Mouse (Mus musculus) adrenal gland, postnatal 25 days (tissue): ENCODE data around the gene Itpr1. TPM values are rescaled to one million over a fixed set of nuclear protein-coding genes. Genes with fewer than 3 reads are reported as not detected.

Experiments used
- DNase-seq: peaks from one replicate; pipeline ENCODE4 v3.0.0; 2021; ENCODE audit warnings: mixed read lengths
- total RNA-seq: library from RNA; stranded (reverse); gene quantifications from 2 replicates; pipeline ENCODE4 v1.2.3, GENCODE M21; 2021

Itpr1 gene
- total RNA-seq, 1 experiment from 2014 or later: 168 TPM

DNA sequence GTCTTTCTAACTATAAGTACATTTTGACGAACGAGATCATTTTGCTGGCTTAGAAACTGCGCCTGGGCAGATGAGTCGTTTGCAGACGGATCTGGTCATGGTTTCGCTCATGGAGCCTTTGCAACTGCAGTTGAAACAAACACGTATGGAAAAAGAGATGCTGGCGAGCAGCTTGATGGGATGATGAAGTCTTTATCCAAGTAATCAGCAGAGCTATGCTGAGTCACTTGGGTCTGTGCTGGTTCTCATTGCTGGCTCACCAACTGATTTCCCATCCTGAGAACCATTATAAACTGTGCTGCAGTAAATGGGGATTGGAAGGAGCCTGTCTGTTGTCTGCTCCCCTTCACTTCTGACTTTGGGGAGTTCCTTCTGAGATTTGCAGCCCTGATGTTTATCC is 31.7 kb downstream of the Itpr1 start:
- DNase-seq: no peak

DNA sequence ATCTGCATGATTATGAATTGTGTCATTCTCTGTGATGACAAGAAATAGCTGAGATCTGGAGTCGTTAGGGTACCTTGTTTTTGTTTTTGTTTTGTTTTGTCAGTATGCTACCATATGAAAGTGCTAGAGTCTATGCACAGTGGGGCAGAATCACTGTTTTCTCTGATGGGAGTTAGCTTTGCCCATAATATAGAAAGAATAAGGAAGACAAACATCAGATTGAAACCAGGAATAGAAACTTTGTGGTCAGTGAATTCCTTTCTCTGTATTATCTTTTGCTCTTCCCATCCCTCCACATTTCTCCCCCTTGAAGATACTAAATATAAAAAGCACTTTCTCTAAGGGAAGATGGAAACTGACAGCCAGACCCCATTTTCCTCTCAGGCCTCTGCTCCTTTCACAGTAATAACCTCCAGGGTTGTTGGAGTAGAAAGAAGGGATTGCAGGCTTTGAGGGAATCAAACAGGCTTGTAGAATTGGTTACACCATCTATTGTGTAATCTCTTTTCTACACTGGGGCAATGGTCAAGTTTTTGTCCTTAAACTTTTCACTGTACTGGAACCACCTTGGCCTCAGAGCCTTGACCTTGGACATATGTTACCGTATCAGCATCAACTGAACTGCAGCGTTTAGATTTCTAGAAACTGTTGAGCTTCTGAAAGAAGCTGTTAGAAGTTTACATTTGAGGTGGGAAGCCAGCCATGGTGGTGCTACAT is 33.6 kb downstream of the Itpr1 start:
- DNase-seq: no peak

DNA sequence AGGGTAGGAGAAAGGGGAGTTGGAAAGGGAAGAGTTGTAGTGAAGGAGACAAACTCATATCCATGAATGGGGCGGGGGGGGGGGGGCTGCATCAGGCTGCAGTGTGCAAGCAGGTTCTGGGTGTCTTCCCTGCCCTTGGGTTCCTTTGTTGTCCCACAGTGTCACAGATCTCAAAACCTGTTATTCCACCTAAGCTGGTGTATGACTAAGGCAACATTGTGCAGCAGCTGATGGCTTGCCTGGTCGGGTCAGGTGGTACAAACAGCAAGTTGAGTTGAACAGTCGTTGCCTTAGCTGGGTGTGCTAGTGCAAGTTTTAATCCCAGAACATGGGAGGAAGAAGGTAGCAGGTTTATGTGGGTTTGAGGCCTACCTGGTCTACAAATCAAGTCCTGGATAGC is 34.3 kb downstream of the Itpr1 start:
- DNase-seq: no peak

DNA sequence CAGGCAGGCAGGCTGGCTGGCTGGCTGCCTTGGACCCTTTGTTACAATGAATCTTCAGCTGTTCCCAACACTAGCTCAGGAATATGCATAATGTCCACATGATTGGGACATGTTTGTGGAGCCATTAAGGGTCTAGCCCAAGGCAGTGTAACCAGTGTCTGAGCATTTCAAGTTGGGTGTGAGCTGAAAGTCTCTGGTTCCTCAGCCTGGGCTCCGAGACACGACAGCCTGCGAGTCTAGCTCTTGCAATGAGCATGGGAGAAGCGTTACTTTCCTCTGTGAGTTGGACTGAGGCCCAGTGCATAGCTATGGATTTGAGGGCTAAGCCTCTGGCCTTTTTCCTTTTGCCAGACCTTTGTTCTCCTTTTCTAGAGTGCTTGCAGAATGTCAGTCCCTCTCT is 35.6 kb downstream of the Itpr1 start:
- DNase-seq: no peak

DNA sequence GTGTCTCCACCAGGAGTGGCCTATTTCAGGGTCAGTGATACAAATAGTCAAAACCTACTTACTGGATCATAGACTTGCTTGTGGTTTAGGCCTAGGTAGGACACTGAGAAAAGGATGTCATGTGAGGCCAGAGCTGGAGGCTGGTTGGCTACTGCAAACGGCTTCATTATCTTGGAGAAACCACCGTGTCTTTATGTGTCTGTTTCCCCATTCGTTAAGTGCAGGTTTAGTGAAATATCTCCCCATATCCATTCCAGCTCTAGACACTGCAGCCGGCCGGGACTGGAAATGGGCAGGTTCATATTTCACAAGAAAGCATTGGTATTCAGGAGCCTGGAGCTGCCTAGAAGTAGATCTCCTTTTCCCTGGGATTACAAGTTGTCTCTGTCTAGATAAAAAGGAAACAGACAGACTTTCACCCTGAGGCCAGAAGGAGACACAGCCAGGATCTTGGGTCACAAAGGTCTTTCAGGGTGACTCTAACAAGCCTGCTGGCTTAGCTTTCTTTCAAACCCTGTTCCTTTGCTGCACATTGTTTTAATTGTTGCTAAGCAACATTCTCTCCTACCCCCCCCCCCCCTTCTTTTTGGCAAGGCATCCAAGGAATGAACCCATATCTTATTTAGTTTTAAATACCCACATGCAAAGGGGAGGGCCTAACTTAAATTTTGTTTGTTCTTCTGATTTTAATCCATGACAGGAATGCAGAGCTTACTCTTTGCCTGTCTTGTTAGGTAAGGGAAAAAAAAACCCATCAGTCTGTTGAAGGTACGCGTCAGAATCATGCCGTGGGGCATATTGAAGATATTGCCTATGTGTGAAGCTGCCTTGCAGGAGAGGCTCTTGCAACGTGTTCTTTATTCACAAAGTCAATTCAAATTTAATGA is 36.4 kb downstream of the Itpr1 start:
- DNase-seq: no peak

DNA sequence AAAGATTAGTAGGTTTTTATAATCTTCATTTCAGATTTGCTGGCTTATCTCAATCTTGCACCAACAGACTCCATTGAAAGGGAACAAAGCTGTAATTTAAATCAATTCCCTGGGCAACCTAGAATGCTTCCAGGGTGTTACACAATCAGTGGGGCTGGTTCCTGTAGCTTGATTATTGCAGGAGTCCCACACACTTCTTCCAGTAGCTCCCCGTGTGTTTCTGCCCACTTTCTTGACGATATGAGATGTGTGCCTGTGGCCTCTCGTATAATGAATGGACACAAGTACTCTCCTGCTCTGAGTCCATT is 37.0 kb downstream of the Itpr1 start:
- DNase-seq: no peak

DNA sequence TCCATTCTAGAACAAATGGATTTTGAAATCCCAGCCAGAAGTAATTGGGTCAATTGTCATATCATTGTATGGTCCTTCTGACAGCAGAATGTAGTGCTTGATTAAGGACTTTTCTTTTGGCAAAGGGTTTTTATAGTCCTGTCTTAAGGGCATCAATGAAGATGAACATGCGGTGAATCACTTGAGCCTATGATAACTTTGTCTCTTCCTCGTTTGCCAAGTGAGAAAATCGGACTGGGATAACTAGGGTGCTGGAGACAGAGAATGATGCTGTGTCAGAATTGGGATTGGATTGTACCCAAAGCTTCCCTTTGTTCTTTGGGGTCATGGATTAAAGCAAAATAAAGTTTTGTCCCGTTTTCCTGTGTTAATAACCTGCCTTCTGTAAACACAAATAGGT is 37.5 kb downstream of the Itpr1 start:
- no peak for DNase-seq

DNA sequence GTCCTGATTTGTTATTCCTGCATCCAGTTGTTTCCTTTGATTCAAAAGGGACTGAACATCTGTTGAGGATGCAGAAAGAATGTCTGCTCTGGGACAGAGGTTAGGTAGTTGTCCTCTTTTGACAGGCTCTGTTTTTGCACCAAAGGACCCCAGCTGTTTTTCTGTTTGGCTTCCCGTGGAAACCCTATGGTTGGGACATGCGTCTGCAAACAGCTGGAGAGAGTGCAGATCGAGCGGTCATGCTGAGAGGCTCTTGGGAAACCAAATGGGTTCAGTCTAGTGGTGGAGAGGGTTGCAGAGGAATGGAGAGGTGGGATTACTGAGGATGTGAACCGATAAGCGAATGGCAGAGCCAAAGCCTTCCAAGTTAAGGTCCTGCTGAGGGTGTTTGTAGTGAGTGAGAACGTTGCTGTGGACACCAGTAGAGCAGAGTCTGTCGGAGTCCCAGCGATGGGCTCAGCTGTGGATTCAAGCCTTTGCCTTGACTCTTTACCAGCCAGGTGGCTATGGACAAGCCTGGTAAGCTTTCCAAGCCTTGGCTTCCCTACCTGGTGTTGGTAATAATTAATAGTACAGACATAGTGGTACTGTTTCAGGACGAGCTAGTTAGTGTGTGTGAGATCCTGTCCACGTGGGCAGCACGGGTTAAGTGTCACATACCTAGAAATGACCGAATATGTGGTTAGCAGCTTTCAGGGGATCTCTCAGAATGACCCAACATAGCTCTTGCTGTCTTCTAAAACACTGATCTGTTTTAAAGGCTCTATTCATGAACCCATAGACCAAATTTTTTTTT is 39.9 kb downstream of the Itpr1 start:
- DNase-seq: no peak

DNA sequence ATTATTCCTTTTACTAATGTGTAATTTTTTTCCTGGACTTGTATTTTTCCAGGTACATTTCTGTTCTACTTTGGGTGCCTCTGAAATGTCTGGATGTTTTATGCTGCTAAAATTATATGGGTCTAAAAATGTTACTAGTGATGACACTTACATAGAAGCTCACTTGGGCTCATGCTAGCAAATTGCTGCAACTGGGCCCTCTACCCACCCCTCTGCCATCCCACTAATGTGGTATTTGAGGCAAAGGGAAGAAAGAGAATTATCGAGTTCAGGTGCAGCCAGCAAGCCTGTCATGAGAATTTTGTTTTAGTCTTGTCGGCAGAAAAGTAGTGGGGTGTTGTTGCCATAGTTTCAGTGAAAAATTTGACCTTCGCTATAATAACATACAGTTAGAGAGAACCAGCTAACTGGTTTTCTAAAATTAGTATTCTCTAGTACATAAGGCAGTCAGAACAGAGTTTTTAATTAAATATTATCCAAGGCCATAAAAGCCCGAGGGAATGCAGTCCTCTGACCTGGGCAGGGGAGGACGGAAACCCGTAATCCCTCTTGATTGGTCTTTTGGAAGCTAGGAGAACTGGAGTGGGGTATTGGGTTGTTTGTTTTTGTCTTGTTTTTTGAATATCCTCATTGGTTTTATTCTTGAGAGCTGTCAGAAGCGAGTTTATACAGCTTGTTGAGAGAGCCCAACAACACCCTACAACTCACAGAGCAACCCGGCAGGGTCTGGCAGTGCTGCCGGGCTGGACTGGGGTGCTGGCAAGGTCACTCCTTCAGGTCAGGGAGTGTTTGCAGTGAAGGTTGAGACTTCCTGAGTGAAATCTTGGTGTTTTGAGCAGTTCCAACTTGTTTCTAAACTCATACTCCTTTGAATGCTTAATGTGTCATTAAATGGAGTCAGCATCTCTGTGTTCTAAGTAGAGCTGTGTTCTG is 41.5 kb downstream of the Itpr1 start:
- no peak for DNase-seq

DNA sequence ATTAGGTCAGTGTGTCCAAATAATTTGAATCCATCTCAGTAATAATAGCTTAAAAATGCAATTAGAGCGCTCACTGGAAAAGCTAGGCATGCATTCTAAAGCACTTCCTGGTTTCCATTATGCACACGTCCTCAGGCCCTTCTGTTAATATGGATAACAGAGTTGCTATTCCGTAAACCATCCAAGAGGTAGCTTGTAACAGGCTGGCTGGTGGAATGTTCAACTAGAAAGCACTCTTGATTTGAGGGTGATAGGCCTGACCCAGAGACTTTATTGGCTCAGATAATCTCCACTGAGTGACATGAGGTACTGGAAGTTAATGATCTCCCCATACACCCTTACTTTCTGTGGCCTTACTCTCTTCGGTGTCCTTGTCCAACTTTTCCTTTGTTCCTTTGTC is 43.0 kb downstream of the Itpr1 start:
- no peak for DNase-seq

DNA sequence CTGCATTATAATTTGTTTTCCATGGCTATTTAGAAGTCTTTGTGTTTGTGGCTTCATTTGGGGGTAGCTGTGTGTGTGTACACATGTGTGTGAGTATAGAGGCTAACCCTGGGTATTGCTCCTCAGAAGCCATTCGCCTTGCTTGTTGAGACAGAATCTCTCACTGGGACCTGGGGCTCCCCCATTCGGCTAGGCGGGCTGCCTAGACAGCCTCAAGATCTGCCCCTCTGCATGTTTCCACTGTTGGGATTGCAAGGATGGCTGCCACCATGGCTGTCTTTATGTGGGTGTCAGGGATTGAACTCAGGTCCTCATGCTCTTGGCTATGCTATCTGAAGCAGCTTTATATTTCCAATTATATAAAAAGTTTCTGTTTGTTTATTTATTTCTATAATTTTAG is 44.3 kb downstream of the Itpr1 start:
- DNase-seq: no peak

DNA sequence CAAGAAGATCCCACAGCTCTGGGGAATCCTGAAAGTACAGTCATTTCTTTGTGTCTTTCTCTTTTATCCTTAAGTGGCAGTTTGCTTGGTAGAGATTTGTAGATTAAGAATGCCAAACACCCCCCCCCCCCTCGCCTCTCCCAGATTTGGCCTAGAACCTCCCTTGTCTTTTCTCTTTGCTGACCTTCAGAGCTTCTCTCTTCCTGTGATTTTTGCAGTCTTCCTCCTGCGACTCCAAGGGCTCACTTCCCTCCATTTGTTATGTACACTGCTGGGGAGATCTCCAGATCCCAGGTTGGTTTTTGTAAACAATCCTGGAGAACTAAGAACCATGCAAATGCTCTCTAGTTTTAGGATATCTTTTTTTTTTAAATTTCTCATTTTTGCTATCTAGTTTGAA is 45.7 kb downstream of the Itpr1 start:
- no peak for DNase-seq

DNA sequence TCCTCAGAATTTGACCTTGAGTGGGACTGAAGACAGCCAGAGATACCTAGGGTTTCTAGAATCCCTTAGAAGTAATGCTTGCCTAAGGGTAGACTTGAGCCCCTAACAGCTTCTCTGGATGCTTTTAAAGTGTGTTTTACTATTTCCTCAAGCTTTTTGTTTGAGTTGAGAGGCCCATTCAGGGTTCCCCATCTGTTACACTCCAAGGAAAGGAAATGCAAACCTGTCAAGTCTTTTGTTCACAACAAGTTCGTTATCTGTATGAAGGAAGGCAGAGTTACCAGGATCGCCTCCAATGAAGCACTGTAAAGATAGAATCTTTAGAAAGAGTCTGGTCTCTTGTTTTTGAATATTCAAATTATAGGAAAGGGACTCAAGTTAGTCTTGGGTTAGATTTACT is 46.8 kb downstream of the Itpr1 start:
- DNase-seq: no peak

DNA sequence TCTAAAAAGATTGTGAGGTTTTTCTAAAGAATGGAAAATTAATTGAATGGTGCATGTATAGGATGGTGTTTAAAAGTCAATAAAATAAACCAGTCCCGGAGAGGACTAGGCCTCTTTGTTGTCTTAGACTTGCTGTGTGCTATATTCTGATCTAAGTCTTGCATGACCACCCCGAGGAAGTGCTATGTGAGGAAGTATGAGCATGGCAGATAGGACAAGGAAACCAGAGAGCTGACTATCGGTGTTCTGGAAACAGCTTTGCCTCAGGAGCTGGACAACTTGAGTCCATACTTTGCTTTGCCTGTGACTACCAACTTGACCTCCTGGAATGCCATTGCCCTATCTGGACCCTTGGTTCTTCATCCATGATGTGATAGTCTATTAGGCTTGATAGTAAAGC is 48.6 kb downstream of the Itpr1 start:
- DNase-seq: no peak

DNA sequence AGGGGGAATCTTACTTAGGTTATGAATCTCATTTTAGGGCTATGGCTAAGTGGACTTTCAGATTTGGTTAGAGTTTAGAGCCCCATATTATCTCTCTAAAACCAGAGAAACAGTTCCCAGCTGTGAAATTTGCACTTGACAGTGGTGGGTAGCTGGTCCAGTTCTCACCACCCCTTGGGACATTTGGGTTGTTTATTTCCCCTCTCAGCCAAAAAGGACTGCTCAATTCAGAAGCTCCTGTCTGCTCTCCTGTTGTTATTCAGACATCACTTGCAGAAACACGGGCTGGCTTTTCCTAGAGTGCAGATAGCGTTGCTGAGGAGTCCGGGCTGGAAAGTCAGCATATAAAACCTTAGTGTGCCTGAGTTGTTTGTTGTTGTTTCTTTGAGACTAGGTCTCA is 51.3 kb downstream of the Itpr1 start:
- DNase-seq: no peak

DNA sequence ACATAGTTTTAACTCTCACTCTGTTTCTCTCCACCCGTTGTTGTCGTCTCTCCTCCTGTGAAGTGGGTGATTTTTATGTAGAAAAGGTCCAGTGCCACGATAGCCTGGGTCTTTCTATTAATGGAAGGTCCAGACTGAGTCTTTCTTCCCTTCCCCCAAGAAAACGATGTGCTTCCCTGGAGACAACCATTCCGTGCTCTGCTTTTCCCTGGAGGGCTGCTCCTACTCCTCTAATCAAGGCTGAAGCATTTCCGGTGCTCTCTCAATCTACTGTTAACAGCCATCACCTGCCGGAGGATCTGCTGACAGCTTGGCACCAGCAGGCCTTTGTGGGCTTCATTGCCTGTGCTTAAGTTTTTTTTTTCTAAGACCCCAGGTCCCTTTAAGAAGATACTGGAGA is 60.6 kb downstream of the Itpr1 start:
- DNase-seq: no peak

DNA sequence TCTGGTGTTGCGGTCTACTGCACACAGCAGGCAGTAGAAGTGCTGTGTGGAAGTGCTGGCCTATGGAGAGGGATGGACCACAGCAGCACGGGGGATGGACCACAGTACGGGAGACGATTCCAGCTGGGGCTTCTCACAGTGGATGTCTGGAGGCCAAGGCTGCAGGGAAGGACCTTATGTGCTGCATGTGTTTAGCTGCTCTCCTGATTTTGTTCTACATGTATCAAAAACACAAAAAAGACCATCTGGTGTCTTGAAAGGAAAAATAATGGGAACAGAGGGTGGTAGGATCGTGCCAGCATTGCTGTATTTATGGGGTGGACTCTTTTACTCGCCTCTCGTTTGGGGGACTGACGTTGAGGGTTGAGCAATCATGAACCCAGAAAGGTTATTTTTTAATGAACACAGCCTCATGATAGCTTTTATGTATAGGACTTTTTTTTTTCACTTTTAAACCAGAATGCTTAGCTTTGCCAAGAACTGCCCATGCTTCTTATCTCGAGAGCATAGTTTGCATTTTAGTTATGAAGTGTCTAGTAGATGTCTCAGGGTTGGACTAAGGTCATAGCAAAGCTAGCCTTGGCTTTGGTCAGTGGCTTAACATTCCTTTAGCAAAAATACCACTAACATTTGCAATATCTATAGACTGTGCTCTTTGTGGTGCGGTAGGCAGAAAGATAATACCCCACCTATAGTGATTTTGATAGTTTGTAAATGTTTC is 61.6 kb downstream of the Itpr1 start:
- DNase-seq: no peak

DNA sequence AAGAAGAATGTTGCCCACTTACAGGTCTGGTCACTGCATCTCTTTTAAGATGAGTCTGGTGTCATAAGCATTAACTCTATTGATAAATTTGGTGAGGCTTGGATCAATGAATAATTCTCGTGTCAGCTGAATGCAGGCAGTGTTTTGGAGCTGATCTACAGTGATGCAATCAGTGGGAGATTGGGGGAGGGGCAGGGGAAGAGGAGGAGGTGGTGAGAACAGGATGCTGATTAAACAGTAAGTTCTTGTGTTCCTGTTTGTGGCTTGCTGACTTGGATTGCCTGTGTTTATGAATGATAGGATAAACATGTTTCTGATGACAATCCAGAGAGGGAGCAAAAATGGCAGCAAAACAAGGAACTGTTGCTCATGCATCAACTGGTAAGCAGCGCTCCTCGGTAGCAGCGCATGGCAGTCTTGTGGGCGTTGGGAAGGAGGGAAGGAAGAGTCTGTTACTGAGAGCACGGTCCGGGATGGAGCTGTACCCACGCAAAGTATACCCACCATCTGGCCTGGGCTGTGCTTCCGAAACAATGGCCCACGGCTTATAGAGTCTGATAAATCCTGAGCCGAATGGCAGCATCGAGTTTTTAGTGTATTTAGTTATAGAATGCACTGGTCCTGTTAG is 64.1 kb downstream of the Itpr1 start:
- DNase-seq: no peak

DNA sequence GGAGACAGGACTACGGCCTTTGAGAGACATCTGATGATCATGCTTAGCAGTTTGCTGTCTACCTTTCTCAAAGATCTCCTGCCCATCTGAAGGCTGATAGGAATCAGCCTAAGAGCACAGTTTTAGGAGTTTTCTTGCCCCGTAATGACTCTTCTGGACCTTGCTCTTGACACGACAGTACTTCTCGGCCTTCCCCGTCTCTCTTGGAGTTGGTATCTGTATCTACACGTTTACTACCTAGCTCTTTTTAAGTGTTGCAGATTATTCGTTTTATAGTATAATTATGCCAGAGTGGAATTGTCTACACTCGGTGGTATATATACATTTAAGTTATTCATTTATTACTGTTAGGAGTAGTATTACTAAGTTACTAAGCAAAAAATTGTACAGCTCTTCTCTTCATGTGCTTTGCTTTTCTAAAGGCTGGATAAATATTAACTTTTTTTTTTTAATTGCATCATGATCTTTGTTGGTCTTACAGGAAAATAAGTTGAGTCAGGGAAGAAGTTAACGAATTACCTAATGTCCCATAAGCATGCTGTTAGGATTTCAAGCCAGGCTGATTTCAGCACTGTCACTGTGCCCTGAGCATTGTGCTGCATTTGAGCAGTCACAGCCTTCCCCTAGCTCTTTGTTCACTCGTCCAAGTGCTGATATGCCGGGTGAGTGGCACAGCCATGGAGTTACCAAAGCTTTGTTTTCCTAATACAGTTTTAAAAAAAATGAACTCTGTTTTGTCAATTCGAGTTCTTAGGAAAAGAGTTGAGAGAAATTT is 64.9 kb downstream of the Itpr1 start:
- no peak for DNase-seq
